Mouse (Mus musculus) hindbrain, embryonic 15.5 days (tissue): Measurements from ENCODE around the gene Maz. TPM values are rescaled to one million over a fixed set of nuclear protein-coding genes. Genes with fewer than 3 reads are reported as not detected.

Experiments
- ATAC-seq: fragments of 200-750 bp; cut with Nextera tagmentation; 2 replicates; pipeline ENCODE4 v1.8.0; 2017; ENCODE audit warnings: low read depth, moderate number of reproducible peaks, moderate TSS enrichment; ENCODE audit not compliant: low FRiP score
- H3K27ac ChIP-seq: fragments of 300-500 bp; sonication (generic); replicated peaks from 2 replicates; pipeline ENCODE4 v1.5.1; 2015; ENCODE audit warnings: mild to moderate bottlenecking, inconsistent platforms
- H3K27me3 ChIP-seq: fragments of 300-500 bp; sonication (generic); 2 replicates; pipeline ENCODE4 v1.6.1; 2015; ENCODE audit warnings: control low read depth, inconsistent platforms
- H3K36me3 ChIP-seq: fragments of 300-500 bp; sonication (generic); 2 replicates; pipeline ENCODE4 v1.6.1; 2015; ENCODE audit warnings: control low read depth, inconsistent platforms
- H3K4me1 ChIP-seq: fragments of 300-500 bp; sonication (generic); replicated peaks from 2 replicates; pipeline ENCODE4 v1.6.1; 2015; ENCODE audit warnings: control low read depth, inconsistent platforms
- H3K4me2 ChIP-seq: fragments of 300-500 bp; sonication (generic); 2 replicates; pipeline ENCODE4 v1.6.1; 2015; ENCODE audit warnings: moderate library complexity, mild to moderate bottlenecking, inconsistent platforms
- H3K4me3 ChIP-seq: fragments of 300-500 bp; sonication (generic); 2 replicates; pipeline ENCODE4 v1.5.1; 2015; ENCODE audit warnings: mild to moderate bottlenecking, inconsistent platforms
- H3K9ac ChIP-seq: fragments of 300-500 bp; sonication (generic); 2 replicates; pipeline ENCODE4 v1.6.1; 2015; ENCODE audit warnings: inconsistent platforms
- H3K9me3 ChIP-seq: fragments of 300-500 bp; sonication (generic); 2 replicates; pipeline ENCODE4 v1.6.1; 2016; ENCODE audit warnings: control low read depth, inconsistent platforms
- WGBS: fragments of 180-500 bp; shearing (Covaris S2); methylation state at CpG from one replicate; pipeline ENCODE4 v1.1.7; 2015; 5-methylcytosine and 5-hydroxymethylcytosine counted together
- polyA plus RNA-seq: library from polyadenylated mRNA; unstranded; fragments of >200 nt; fragmentation: Nextera tagmentation; extraction: Ambion mirVana; gene quantifications from 2 replicates; pipeline ENCODE4 v1.2.1, GENCODE M21; 2015

The Maz gene
- polyA plus RNA-seq, 1 experiment from 2014 or later = 87.3 TPM

- Histone ChIP-seq H3K4me3 (peak overlapping the region; percentile 44), H3K27ac (no peak overlapping the region), H3K4me1 (peaks cover 87% of the 10 kb centered on the region), H3K4me2 (peak overlapping the region; percentile 84), H3K27me3 (no peaks in the 10 kb centered on the region), H3K36me3 (peaks cover 25% of the 10 kb centered on the region), H3K9me3 (no peaks in the 10 kb centered on the region), H3K9ac (peak overlapping the region; percentile 74)
- no peak for ATAC-seq
- 74% methylated on average over 14 of the region's 14 CpGs for WGBS
Measured at GRCm38 (mm10) chr7:127019306-127019960, 7.4 kb downstream of the Maz start.

DNA sequence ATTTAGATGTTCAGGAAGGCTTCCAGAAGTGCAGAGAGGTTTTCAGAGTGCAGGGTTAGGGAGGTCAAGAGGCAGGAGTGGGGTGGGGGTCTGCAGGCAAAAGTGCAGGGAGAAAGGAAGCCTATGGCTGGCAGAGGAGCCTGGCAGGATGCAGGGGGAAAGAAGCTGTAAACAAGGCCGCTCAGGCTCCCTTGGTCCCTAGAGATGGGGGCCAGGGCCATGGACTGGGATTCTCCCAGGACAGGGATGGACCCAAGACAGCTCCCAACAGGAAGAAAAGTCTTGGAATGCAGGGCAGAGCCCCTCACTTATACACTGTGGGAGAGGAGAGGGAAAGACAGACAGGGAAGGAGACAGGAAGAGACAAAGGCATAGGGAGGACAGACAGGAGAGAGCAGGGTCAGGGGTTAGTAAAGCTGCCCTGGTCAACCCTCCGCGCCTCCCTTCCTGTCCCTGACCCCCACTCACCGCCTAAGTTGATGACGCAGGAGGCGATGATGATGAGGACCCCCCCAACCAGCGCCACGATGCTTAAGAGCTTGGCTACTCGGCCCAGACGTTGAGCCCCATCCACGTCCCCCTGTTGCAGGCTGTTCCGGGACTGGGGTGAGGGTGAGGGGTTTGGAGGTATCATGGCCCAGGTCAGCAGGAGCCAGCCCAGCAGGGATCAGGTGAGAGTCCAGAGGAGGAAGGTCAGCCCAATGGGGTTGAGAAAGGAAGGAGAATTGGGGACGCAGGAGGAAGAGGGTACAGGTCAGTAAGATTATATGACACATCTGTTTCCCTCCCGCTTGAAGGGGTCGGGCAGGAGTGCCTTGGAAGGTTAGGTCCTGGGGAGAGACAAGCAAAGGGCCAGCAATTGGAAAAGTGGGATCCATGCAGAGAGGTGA lies 8.2 kb downstream of the Maz start:
- no peak for ATAC-seq
- H3K4me3 ChIP-seq = peak overlapping the region; percentile 44; the same call in 1 of the 2 replicates
- H3K27ac ChIP-seq = peak overlapping the region; percentile 95; the same call in 1 of the 2 replicates
- H3K9ac ChIP-seq = peak overlapping the region; percentile 41; the same call in 1 of the 2 replicates
- no peaks in the 10 kb centered on the region for H3K27me3 ChIP-seq
- peak overlapping the region; percentile 84 for H3K4me2 ChIP-seq
- H3K9me3 ChIP-seq = no peaks in the 10 kb centered on the region
- peaks cover 31% of the 10 kb centered on the region for H3K36me3 ChIP-seq
- peaks cover 85% of the 10 kb centered on the region for H3K4me1 ChIP-seq
- 88% methylated on average over 15 of the region's 15 CpGs for WGBS

GRCm38 (mm10) chr7:127017950-127018345 lies 8.9 kb downstream of the Maz start:
- 62% methylated on average over 6 of the region's 6 CpGs for WGBS
- peaks cover 78% of the 10 kb centered on the region for H3K4me1 ChIP-seq
- H3K27me3 ChIP-seq = no peaks in the 10 kb centered on the region
- H3K9me3 ChIP-seq = no peaks in the 10 kb centered on the region
- peaks cover 32% of the 10 kb centered on the region for H3K36me3 ChIP-seq
- no peak for ATAC-seq
- H3K27ac ChIP-seq = peak overlapping the region; percentile 95
- H3K4me3 ChIP-seq = no peak overlapping the region
- H3K9ac ChIP-seq = peak overlapping the region; percentile 41
- peak overlapping the region; percentile 84 for H3K4me2 ChIP-seq

- 4% methylated on average over 39 of the region's 39 CpGs for WGBS
- peak; percentile 84 for ATAC-seq
- Histone ChIP-seq H3K27ac (peak within 1 kb of the TSS; percentile 95), H3K27me3 (no peaks in the 10 kb centered on the region), H3K4me1 (peaks cover 71% of the 10 kb centered on the region), H3K4me2 (peak within 1 kb of the TSS; percentile 84), H3K9ac (peak within 1 kb of the TSS; percentile 85), H3K9me3 (no peaks in the 10 kb centered on the region), H3K36me3 (peaks cover 28% of the 10 kb centered on the region), H3K4me3 (peak within 1 kb of the TSS; percentile 66)
Measured at GRCm38 (mm10) chr7:127016971-127017949, 9.6 kb downstream of the Maz start, which contains the start of gene Pagr1a. Gene Pagr1a, minus strand, starts transcription at chr7:127017352.

DNA sequence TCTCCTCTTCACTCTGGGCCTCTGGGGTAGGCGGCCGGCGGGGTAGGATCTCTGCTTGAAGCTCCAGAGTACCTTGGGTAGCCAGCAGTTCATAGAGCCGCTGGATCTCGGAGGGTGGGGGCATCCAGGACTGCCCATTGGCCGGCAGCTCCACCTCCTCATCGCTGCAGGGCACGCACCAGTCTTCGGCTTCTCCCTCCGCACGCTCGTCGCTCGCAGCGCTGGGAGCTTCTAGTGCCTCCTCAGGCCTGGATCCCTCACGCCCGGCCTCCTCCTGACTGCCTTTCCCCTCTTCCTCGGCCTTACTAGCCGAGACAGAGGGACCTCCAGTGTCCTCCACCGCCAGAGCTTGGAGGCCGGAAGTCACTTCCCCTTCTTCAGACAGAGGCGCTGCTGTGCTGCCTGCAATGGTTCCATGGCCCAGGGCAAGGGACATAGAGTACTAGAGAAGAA lies 10.3 kb downstream of the Maz start:
- under 1% methylated on average over 22 of the region's 22 CpGs for WGBS
- Histone ChIP-seq H3K4me3 (peak overlapping the region; percentile 66), H3K9ac (peak overlapping the region; percentile 85), H3K4me2 (peak overlapping the region; percentile 84), H3K27me3 (no peaks in the 10 kb centered on the region), H3K4me1 (peaks cover 64% of the 10 kb centered on the region), H3K27ac (peak overlapping the region; percentile 95), H3K9me3 (no peaks in the 10 kb centered on the region), H3K36me3 (peaks cover 27% of the 10 kb centered on the region)
- peak; percentile 32; the same call in 1 of the 2 replicates for ATAC-seq

GRCm38 (mm10) chr7:127016481-127016485 lies 10.6 kb downstream of the Maz start, which contains the start of gene Pagr1b:
Gene Pagr1b, minus strand, starts transcription at chr7:127016484.
- Histone ChIP-seq H3K27ac (peak within 1 kb of the TSS; percentile 95), H3K9ac (peak within 1 kb of the TSS; percentile 85), H3K4me3 (peak within 1 kb of the TSS; percentile 66), H3K9me3 (no peaks in the 10 kb centered on the region), H3K4me2 (peak within 1 kb of the TSS; percentile 84), H3K27me3 (no peaks in the 10 kb centered on the region), H3K4me1 (peaks cover 62% of the 10 kb centered on the region), H3K36me3 (peaks cover 27% of the 10 kb centered on the region)
- ATAC-seq = no peak

- Histone ChIP-seq H3K36me3 (peaks cover 27% of the 10 kb centered on the region), H3K27me3 (no peaks in the 10 kb centered on the region), H3K4me3 (peak overlapping the region; percentile 66), H3K4me2 (peak overlapping the region; percentile 84), H3K9ac (peak overlapping the region; percentile 85), H3K27ac (peak overlapping the region; percentile 95), H3K4me1 (peaks cover 60% of the 10 kb centered on the region), H3K9me3 (no peaks in the 10 kb centered on the region)
- 2% methylated on average over 10 of the region's 10 CpGs for WGBS
- no peak for ATAC-seq
Measured at GRCm38 (mm10) chr7:127016081-127016480, 10.8 kb downstream of the Maz start.

- WGBS = 97% methylated on average over 12 of the region's 12 CpGs
- Histone ChIP-seq H3K4me2 (peak overlapping the region; percentile 22), H3K9ac (0 out of 2 replicates have a peak overlapping the region, but pooled peaks have one; percentile 12), H3K27ac (no peak overlapping the region), H3K9me3 (no peaks in the 10 kb centered on the region), H3K4me3 (no peak overlapping the region), H3K36me3 (peaks cover 27% of the 10 kb centered on the region), H3K4me1 (peaks cover 51% of the 10 kb centered on the region), H3K27me3 (no peaks in the 10 kb centered on the region)
- no peak for ATAC-seq
Measured at GRCm38 (mm10) chr7:127014993-127015392, 11.8 kb downstream of the Maz start.

GRCm38 (mm10) chr7:127014320-127014719 lies 12.5 kb downstream of the Maz start, which contains the start of gene Mvp:
Gene Mvp, minus strand, starts transcription at chr7:127014621.
- Histone ChIP-seq H3K4me2 (peak within 1 kb of the TSS; percentile 84), H3K4me1 (peaks cover 44% of the 10 kb centered on the region), H3K27ac (no peak within 1 kb of the TSS), H3K9ac (peak within 1 kb of the TSS; percentile 18), H3K27me3 (no peaks in the 10 kb centered on the region), H3K9me3 (no peaks in the 10 kb centered on the region), H3K36me3 (peaks cover 27% of the 10 kb centered on the region), H3K4me3 (peak within 1 kb of the TSS; percentile 66)
- 70% methylated on average over 11 of the region's 11 CpGs for WGBS
- ATAC-seq = no peak

- 95% methylated on average over 6 of the region's 6 CpGs for WGBS
- no peak overlapping the region for H3K27ac ChIP-seq
- H3K9ac ChIP-seq = no peak overlapping the region
- H3K36me3 ChIP-seq = peaks cover 27% of the 10 kb centered on the region
- H3K4me3 ChIP-seq = no peak overlapping the region
- peaks cover 35% of the 10 kb centered on the region for H3K4me1 ChIP-seq
- ATAC-seq = no peak
- H3K27me3 ChIP-seq = no peaks in the 10 kb centered on the region
- H3K9me3 ChIP-seq = no peaks in the 10 kb centered on the region
- H3K4me2 ChIP-seq = no peak overlapping the region
Measured at GRCm38 (mm10) chr7:127013385-127013784, 13.5 kb downstream of the Maz start.

DNA sequence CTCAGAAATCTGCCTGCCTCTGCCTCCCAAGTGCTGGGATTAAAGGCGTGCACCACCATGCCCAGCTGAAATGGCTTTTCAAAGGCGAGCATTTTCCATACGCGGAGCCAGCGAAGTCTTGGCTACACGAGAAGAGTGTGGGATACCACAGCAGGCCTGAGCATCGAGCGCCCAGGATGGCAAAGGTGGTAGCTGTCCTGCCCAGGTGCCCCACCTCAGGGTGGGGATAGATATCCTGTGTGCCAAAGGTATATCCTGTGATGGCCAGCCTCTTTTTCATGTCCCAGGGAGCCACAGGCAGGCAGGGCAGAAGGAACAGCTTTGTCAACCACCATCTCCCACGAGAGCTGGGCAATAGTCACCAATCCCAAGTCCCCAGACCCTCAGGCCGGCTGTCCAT lies 14.0 kb downstream of the Maz start:
- H3K9me3 ChIP-seq = no peaks in the 10 kb centered on the region
- no peak overlapping the region for H3K9ac ChIP-seq
- H3K36me3 ChIP-seq = peaks cover 27% of the 10 kb centered on the region
- no peak for ATAC-seq
- no peak overlapping the region for H3K27ac ChIP-seq
- no peaks in the 10 kb centered on the region for H3K27me3 ChIP-seq
- no peak overlapping the region for H3K4me3 ChIP-seq
- peaks cover 29% of the 10 kb centered on the region for H3K4me1 ChIP-seq
- H3K4me2 ChIP-seq = no peak overlapping the region
- 98% methylated on average over 10 of the region's 10 CpGs for WGBS
